Mouse (Mus musculus) bone marrow, adult 2 months (tissue): Measurements from ENCODE around the gene Fermt1.

Source experiments
- CTCF ChIP-seq: fragments of 200-500 bp; IDR thresholded peaks from 2 replicates; pipeline ENCODE4 v1.5.1; 2011; ENCODE audit warnings: low read length, control low read depth; ENCODE audit not compliant: control insufficient read depth, insufficient read depth
- POLR2A ChIP-seq: fragments of 200-500 bp; IDR thresholded peaks from 2 replicates; pipeline ENCODE4 v1.6.1; 2011; ENCODE audit warnings: low read depth, mild to moderate bottlenecking, control low read depth, low read length, borderline replicate concordance; ENCODE audit not compliant: control insufficient read depth

DNA sequence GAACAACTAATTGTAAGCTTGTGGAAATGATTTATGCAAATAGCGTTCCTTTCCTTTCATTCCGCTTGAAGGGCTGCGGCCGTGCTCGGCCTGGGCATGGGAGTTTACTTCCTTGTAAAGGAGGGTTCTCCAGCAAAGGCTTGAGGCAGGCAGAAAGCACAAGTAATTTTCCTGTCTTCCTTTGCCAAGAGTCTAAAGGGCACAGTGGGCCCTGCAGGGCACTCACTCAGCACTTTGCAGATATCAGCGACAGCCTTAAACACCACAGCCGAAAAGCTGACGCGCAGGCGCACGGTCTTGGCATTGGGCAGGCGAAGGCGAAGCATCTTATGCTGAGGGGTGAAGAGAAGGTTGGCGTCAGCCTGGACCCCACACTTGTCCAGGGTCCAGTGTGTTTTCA lies 6.7 kb downstream of the Fermt1 start:
- TF ChIP-seq CTCF (no peak), POLR2A (no peak)
